Mouse (Mus musculus): ENCODE data around the gene Exoc3l4.

Exoc3l4 gene

DNA sequence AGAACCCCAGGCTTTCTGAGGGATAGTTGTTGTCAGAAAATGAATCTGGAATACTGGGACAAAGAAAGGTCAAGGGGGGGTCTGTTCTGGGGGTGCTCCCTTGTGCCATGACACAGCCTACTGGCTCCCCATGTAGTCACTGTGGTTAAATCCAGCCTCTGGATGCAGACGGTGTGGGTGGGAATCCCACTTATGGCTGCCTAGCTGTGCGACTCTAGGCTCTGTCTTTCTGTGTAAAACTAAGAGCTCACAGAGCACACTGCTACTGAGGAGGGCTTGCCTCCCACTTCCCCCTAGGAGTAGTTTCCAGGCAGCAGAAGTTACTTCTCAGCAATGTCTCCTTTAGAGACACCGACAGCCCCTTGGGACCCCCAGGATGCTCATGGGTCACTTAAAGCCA is 19.4 kb downstream of the Exoc3l4 start:
- DNase-seq = no peak

- DNase-seq = no peak
Observed at GRCm38 (mm10) chr12:111436640-111437039, 19.8 kb downstream of the Exoc3l4 start.

GRCm38 (mm10) chr12:111437222-111437900 is 20.5 kb downstream of the Exoc3l4 start:
- no peak for DNase-seq

GRCm38 (mm10) chr12:111438850-111439249 is 22.0 kb downstream of the Exoc3l4 start:
- DNase-seq = no peak

DNA sequence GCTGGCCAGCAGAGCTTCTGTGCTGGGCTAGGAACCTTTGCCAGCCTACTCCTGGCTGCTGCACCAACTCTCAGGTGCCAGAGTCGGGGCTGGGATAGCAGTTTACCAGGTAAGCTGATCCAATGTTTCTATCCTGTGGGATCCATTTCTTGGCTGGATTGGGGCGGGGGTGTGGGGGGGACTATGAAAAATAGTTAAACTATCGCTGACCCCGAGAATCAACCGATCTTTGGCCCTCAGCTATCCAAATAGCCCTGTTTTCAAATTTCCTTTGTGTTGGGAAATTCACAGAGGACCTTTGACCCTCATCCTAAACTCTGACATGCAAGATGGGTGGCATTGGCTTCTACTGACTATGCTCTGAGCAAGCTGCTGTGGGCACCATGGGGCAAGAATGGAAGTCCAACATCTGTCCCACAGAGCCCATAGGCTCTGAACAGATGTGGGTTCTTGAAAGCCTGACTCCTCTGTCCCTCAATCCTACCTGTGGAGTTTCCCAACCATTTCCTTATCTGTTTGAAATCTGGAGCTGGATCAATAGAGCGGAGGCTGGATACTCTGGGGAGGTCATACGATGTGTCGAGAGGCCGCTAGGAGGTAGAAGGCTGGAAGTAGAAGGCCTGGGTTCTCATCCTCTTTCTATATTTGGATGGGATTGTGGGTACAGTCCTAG is 24.0 kb downstream of the Exoc3l4 start:
- no peak for DNase-seq

DNA sequence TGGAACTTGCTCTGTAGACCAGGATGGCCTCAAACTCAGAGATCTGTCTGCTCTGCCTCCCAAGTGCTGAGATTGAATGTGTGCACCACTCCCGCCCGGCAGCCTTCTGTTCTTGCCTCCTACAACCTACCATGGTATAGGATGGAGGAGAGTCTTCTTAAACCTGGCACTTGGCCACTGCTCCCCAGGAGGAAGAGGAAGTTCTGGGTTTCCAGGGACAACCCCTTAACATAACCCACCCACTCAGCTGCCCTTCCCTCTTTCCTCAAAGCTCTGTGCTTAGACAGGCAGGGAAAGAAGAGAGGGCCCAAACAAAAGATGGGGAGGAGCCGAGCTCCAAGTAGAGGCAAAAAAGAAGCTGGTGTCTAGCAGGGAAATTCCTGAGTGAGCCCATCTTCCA is 24.7 kb downstream of the Exoc3l4 start:
- no peak for DNase-seq

DNA sequence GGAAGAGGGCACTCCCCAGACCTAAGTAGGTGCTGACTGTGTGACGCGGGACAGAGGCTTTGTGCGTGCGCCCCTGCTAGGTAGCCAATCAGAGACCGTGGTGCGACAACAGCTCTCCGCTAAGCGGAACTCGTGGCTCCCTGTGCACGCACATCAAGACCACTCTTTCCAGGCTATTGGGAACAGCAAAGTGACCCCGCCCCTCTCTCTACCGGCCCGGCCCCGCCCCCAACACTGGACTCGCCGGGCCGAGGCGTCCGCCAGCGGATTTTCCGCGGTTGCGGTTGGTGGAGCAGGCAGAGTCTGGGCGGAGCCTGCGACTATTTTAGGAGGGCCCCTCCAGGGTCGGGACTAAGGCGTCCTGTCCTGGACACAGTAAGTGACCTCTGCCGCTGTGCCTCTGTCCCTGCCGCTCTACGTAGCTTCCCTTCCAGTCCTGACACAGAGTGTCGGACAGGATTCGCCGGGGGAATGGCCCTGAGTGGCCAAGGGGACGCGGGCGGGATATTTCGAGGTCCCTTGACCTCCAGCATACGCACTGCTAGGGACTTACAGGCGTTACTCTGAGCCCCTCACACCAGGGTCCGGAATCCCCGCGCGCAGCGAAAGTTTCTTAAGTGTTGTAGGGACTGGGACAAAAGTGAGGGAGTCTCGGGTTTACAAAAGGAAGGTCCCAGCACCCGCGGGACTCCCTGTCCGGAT is 25.6 kb downstream of the Exoc3l4 start, which contains the start of gene Tnfaip2:
Tnfaip2 (plus strand) TSS at position 161 of the 702 bp plus-strand sequence.
- no peak for DNase-seq

DNA sequence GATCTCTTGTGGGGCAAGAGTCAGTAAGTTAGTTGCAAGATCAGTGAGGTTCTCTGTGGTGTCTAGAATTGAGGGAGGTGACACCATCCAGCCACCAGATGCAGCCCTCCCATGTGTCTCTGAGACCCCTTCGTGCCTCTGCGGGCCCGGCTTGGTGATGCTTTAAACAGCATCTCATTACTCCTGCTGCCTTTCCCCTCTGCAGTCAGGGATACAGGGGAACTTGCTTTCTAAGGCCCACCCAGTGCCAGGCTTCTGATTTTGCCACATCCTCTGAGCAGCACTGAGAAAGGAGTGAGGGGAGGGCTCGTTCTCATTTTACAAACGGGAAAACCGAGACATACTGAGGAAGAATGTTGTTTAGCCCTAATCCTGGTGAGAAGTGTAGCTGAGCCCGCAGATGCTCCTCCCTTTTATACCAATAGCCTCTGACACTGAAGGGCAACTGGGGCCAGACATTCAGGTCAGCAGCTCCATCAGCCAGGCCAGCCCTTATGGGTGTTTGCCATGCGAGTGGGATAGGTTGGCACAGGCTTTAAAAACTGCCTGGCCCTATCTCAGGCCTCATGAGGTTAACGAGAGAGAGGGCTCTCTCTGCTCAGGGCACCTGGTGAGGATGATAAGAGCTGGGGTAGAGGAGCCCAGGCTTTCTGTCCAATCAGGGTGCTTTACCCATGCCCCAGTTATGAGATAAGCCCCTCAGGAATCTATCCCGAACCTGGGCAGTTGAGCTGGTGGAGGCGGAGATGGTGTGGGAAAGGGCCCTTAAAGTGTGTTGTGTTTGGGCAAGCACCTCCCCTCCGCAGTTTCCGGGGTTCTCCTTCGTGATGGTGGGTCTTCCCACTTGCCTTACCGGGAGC is 26.4 kb downstream of the Exoc3l4 start:
- no peak for DNase-seq

DNA sequence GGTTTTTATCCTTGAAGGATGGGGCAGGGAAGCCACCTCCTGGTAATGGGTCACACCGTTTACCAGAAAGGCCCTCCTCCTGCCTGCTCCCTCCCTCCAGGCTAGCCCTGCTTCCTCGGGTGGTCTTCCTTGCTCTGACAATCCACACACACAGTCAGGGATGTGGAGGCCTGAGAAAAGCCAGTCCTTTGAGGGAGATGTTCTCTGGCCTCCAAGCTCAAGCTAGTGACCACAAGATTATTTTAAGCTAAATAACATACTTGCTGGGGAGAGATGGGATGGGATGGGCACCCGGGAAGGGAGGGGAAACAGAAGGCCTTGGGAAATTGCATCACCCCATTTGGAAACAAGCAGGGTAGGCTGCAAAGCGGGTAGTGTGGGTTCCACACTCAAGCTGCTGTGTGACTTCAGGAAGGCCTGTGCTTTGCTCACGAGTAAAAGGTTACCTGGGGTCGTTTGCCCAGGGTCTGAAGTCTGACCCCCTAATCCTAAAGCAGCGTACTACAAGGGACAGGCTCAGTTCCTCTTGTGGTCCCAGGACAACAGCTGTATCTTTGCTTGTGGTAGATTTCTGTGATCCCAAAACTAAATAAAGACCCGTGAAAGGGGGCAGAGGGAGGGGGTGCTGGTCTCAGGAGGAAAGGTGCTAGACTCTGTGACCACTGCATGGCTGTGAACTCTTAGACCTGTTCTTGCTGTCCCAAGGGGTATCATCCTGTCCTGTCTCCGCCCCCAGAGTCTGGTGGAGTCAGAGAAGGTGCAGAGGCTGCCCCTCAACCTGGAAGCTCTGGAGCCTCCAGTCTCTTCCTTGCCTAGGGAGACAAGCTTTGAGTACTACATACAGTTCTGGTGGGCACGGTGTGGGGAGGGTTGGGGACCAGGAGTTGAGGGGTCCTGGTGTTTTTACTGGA is 27.4 kb downstream of the Exoc3l4 start:
- no peak for DNase-seq

DNA sequence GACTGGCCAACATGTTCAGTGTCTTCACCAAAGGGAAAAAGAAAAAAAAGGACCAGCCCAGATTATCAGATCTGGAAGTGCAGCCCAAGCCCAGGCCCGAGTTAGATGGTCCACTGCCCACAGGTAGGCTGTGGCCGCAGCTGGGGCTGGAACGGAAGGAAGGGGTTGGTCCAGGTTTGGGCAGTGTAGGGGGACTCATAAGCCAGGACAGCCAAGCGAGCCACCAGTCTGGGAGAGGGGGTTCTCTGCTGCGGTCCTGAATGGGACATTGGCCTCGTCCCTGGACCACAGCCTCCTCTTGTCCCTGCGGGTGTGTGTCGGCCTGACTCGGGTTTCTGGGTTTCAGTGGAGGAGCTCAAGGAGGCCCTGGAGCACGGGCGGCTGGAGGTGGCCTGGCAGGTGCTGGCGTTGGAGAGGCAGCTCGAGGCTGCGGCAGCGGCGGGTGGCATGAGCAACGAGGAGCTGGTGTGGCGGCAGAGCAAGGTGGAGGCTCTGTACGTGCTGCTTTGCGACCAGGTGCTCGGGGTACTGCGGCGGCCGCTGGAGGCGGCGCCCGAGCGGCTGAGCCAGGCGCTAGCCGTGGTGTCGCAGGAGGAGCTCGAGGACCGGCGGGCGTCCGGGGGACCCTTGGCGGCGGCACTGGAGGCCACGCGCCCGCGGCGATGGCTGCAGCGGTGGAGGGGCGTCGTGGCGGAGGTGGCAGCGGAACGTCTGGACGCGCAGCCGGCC is 28.5 kb downstream of the Exoc3l4 start:
- DNase-seq = no peak

GRCm38 (mm10) chr12:111445890-111446613 is 29.2 kb downstream of the Exoc3l4 start:
- DNase-seq = no peak

GRCm38 (mm10) chr12:111446745-111447144 is 29.9 kb downstream of the Exoc3l4 start:
- no peak for DNase-seq

DNA sequence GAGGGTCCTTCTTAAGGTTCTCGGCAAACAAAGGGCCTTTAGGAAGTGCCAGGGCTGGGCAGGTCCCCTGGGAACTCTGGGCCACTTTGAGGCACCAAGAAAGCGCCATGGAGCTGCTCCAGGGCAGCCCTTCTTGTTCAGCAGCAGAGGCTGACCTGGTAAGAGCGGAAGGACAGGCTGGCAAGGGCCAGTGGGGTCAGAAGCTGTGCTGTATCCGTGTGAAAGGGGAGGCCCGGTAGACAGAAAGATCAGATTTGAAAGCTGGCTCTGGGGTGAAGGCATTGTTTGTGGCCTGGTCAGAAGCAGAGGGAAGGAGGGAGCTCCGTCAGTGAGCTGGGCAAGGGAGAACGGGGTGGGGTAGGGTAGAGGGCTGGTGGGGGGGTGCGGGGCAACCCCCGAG is 30.5 kb downstream of the Exoc3l4 start:
- no peak for DNase-seq

- DNase-seq = no peak
Observed at GRCm38 (mm10) chr12:111447898-111448760, 31.3 kb downstream of the Exoc3l4 start.

GRCm38 (mm10) chr12:111448931-111449705 is 32.3 kb downstream of the Exoc3l4 start:
- DNase-seq = no peak

- DNase-seq = no peak
Observed at GRCm38 (mm10) chr12:111450359-111450758, 33.5 kb downstream of the Exoc3l4 start.

DNA sequence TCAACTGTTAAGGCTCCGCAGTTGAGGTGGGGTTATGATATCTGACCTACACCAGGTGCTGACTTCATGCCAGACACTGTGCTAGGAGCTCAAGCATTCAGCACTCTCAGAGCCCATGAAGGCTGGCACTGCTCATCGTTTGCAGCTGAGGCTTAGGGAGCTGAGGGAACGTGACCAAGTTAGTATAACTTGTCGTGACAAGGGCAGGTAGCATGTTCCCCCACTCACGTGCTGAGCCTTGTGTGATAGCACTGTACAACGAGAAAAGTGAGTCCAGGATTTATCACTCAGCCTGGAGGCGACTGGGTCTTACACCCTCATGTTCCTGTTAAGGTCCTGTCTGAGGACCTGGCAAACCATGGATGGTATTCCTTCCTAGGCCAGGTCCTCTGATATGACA is 34.7 kb downstream of the Exoc3l4 start:
- no peak for DNase-seq

GRCm38 (mm10) chr12:111454021-111454420 is 37.2 kb downstream of the Exoc3l4 start:
- no peak for DNase-seq

Data from cerebellum, postnatal 36 days (tissue).